Mouse (Mus musculus) hindbrain, embryonic 10.5 days (tissue): ENCODE results near the gene Cdkn2aip. TPM values are rescaled to one million over a fixed set of nuclear protein-coding genes. Genes with fewer than 3 reads are reported as not detected.

Source experiments
- DNase-seq: peaks from one replicate; pipeline ENCODE4 v3.0.0-alpha.2; 2017; ENCODE audit warnings: low spot score
- H3K27ac ChIP-seq: fragments of 300-500 bp; sonication (generic); 2 replicates; pipeline ENCODE4 v1.5.1; 2016; ENCODE audit warnings: mild to moderate bottlenecking, moderate library complexity
- H3K27me3 ChIP-seq: fragments of 300-500 bp; sonication (generic); 2 replicates; pipeline ENCODE4 v1.6.1; 2016; ENCODE audit warnings: mild to moderate bottlenecking; ENCODE audit not compliant: poor library complexity, insufficient read depth, severe bottlenecking
- H3K36me3 ChIP-seq: fragments of 300-500 bp; sonication (generic); 2 replicates; pipeline ENCODE4 v1.6.1; 2016; ENCODE audit warnings: mild to moderate bottlenecking, moderate library complexity
- H3K4me1 ChIP-seq: fragments of 300-500 bp; sonication (generic); replicated peaks from 2 replicates; pipeline ENCODE4 v1.6.1; 2016; ENCODE audit warnings: mild to moderate bottlenecking
- H3K4me3 ChIP-seq: fragments of 300-500 bp; sonication (generic); 2 replicates; pipeline ENCODE4 v1.5.1; 2016; ENCODE audit warnings: mild to moderate bottlenecking, moderate library complexity
- H3K9me3 ChIP-seq: fragments of 300-500 bp; sonication (generic); 2 replicates; pipeline ENCODE4 v1.6.1; 2016; ENCODE audit warnings: mild to moderate bottlenecking, moderate library complexity
- WGBS: fragments of 180-500 bp; shearing (Covaris S2); methylation state at CpG from one replicate; pipeline ENCODE4 v1.1.7; 2016; 5-methylcytosine and 5-hydroxymethylcytosine counted together
- polyA plus RNA-seq: library from polyadenylated mRNA; unstranded; fragments of >200 nt; fragmentation: Nextera tagmentation; extraction: Ambion mirVana; gene quantifications from 2 replicates; pipeline ENCODE4 v1.2.1, GENCODE M21; 2016

Cdkn2aip gene
- polyA plus RNA-seq, 1 experiment from 2014 or later, result 39.2 TPM

DNA sequence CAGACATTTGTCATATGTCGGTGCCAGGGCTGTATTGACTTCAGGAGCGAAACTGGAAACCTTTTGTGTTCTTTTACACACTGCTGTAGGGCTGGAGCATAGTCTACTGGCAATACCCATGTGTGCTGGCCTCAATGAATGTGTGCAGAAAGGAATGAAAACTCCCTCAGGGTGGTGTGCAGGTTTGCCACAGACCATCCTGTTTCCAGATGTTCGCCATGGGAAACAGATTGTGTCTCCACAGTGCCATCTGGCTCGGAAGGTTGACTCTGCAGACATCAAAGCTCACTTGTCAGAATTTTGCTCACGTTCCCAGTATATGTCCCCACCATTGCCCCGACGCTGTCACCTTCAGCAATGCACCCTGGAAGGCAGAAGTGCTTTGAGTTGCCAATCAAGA lies 23.4 kb upstream of the Cdkn2aip start:
- no peaks in the 10 kb centered on the region for H3K36me3 ChIP-seq
- peak; percentile 43 for DNase-seq
- H3K4me1 ChIP-seq, result peaks cover 6% of the 10 kb centered on the region; the same call in 1 of the 2 replicates
- no peak overlapping the region for H3K4me3 ChIP-seq
- WGBS, result 54% methylated on average over 7 of the region's 7 CpGs
- no peaks in the 10 kb centered on the region for H3K9me3 ChIP-seq
- 0 out of 2 replicates have a peak, but pooled peaks cover 5% of the 10 kb centered on the region for H3K27me3 ChIP-seq
- no peak overlapping the region for H3K27ac ChIP-seq

DNA sequence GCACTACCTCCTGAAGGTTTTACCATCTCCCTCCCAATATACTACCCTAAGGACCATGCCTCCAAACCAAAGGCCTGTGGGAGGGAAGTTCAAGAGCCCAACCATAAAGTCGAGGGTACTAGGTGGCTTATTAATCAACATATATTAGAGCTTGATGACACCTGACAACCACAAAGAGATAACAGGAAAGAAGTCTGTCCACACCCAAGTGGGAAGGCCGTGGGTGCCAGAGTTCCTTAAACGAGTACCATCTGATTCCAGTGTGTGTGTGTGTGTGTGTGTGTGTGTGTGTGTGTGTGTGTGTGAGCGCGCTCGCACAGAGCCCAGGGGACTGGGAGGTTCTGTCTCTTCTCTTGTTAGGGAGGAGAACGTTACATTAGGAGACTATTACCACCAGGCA lies 15.6 kb upstream of the Cdkn2aip start:
- no peak overlapping the region for H3K4me3 ChIP-seq
- no peaks in the 10 kb centered on the region for H3K36me3 ChIP-seq
- DNase-seq, result no peak
- H3K27ac ChIP-seq, result no peak overlapping the region
- peaks cover 17% of the 10 kb centered on the region for H3K4me1 ChIP-seq
- no peaks in the 10 kb centered on the region for H3K27me3 ChIP-seq
- H3K9me3 ChIP-seq, result no peaks in the 10 kb centered on the region
- WGBS, result 82% methylated on average over 7 of the region's 7 CpGs

DNA sequence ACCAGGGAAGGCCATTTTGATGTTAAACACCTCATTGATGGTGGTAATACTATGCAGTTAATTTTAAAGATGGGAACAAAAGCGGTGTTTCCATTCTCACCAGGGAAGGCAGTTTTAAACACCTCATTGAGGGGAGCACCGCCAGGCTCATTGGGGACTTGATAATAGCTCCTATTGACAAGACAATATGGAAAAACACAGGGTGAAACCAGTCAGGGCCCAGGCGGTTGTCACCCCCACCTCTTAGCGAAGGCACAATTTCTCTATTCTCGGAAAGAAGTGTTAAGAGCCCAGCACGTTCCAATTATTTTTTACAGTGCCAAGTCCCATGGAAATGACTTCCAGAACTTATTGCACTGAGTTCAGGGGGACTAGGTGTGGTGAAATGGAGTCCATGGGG lies 13.2 kb upstream of the Cdkn2aip start:
- WGBS, result 23% methylated on average over 6 of the region's 6 CpGs
- no peak for DNase-seq
- Histone ChIP-seq H3K4me1 (peaks cover 17% of the 10 kb centered on the region), H3K4me3 (no peak overlapping the region), H3K9me3 (no peaks in the 10 kb centered on the region), H3K27me3 (no peaks in the 10 kb centered on the region), H3K36me3 (no peaks in the 10 kb centered on the region), H3K27ac (no peak overlapping the region)

DNA sequence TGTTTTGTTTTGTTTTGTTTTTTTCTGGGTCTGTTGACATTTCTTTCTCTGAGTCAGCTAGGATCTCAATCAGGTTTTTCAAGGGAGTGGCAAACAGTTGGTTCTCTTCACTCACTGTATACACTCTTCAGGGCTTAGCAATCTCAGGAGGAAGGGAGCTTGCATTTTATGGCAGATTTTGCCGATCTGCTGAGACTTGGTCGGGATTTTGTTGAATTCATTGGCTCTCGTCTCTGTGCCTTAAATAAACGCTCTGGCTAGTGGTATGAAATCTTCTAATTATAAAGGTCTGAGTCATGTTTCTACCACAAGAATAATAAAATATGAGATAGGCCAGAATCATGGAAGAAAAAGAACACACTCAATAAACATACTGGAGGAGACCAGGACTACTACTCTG lies 7.9 kb upstream of the Cdkn2aip start:
- 0 out of 2 replicates have a peak, but pooled peaks cover 10% of the 10 kb centered on the region for H3K4me1 ChIP-seq
- no peak overlapping the region for H3K4me3 ChIP-seq
- no peak for DNase-seq
- WGBS, result 89% methylated on average over 4 of the region's 4 CpGs
- no peak overlapping the region for H3K27ac ChIP-seq
- no peaks in the 10 kb centered on the region for H3K9me3 ChIP-seq
- H3K27me3 ChIP-seq, result no peaks in the 10 kb centered on the region
- no peaks in the 10 kb centered on the region for H3K36me3 ChIP-seq

DNA sequence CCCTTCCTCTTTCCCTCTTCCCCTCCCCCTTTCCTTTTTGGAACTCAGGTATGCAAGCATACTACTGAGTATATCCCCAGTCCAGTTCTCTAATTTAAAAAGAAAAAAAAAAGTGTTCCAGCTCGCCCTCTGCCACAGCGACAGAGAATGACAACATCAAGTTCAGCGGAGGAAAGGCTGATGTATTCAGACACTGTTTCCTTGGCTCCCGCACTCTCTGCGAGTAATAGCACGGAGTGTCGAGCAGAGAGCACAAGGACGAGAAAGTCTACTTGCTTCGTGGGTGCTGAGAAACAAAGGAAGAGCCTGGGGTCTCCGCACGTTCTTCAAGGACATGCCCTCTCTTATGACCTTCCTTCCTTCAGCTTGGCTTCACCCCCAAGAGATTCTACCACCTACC lies 4.9 kb upstream of the Cdkn2aip start:
- no peak for DNase-seq

DNA sequence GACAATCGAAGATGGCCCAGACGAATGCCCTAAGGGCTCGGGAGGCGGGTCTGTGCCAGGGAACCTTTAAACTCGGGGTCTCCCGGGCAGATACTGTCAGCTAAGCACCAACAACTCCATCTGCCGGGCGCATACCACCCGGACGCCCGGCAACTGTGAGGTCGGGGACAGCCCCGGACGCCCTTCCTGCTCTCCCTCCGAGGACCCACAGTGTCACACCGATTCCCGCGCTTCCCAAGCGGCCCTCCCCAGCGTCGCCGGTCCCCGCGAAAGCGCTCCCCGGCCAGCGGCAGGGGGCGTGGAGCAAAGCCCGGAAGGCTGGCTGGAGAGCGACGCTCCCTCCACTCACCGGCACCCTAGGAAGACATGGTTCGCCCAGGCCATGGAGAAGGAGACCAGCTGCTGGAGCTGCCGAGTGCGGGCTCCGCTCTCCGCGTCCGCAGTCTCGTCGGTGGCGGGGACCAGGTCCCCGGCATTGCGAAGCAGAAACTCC lies 515 bp downstream of the Cdkn2aip start:
- Histone ChIP-seq H3K4me3 (peak overlapping the region; percentile 96), H3K27ac (peak overlapping the region; percentile 96), H3K4me1 (peaks cover 30% of the 10 kb centered on the region), H3K27me3 (no peaks in the 10 kb centered on the region), H3K36me3 (peaks cover 37% of the 10 kb centered on the region), H3K9me3 (no peaks in the 10 kb centered on the region)
- under 1% methylated on average over 44 of the region's 44 CpGs for WGBS
- no peak for DNase-seq

More for the DNA sequence above, 4.9 kb upstream of the Cdkn2aip start:
- WGBS, result 29% methylated on average over 11 of the region's 11 CpGs
- H3K9me3 ChIP-seq, result no peaks in the 10 kb centered on the region
- H3K27me3 ChIP-seq, result no peaks in the 10 kb centered on the region
- H3K36me3 ChIP-seq, result no peaks in the 10 kb centered on the region
- H3K27ac ChIP-seq, result no peak overlapping the region
- no peak overlapping the region for H3K4me3 ChIP-seq
- H3K4me1 ChIP-seq, result peaks cover 20% of the 10 kb centered on the region

DNA sequence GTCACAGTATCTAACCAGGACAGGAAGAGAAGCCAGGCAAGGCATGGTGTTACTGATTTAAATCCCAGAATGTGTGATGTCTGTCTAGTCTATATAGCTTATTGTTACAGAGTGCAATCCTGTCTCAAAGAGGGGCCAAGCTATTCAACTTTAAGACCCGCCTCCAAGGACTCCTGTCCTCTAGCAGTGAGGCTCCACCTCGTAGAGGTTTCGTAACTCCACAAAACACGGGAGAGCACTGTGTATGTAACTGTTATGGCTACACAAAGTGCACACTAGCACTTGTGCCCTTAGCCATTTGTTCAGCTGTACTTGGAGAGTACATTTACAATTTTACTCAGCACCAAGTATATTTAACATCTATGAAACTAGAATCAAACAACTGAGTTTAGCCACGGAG lies 5.6 kb downstream of the Cdkn2aip start:
- WGBS, result 92% methylated on average over 5 of the region's 5 CpGs
- H3K36me3 ChIP-seq, result peaks cover 74% of the 10 kb centered on the region
- DNase-seq, result no peak
- H3K9me3 ChIP-seq, result no peaks in the 10 kb centered on the region
- no peak overlapping the region for H3K4me3 ChIP-seq
- no peak overlapping the region for H3K27ac ChIP-seq
- H3K4me1 ChIP-seq, result peaks cover 19% of the 10 kb centered on the region
- no peaks in the 10 kb centered on the region for H3K27me3 ChIP-seq

DNA sequence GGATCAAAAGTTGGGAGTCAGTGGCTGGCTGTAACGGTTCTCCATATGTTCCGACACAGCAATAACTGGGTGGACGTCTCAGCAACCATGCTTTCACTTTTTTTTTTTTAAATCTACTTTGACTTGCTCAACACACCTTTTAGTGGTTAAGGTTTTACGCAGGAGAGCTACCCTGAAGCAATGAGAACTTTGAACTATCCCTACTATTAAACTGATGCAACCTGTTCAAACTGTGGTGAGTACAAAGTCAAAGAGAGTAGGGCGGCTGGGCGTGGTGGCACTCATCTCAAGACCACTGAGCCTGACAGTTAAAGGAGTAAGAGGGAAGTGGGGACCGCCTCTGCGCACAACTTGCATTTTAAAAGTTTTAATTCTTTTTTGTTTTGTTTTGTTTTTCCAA lies 7.0 kb downstream of the Cdkn2aip start:
- 95% methylated on average over 8 of the region's 8 CpGs for WGBS
- peaks cover 8% of the 10 kb centered on the region for H3K4me1 ChIP-seq
- peaks cover 68% of the 10 kb centered on the region for H3K36me3 ChIP-seq
- H3K27ac ChIP-seq, result no peak overlapping the region
- H3K9me3 ChIP-seq, result no peaks in the 10 kb centered on the region
- no peak overlapping the region for H3K4me3 ChIP-seq
- H3K27me3 ChIP-seq, result no peaks in the 10 kb centered on the region
- DNase-seq, result no peak

DNA sequence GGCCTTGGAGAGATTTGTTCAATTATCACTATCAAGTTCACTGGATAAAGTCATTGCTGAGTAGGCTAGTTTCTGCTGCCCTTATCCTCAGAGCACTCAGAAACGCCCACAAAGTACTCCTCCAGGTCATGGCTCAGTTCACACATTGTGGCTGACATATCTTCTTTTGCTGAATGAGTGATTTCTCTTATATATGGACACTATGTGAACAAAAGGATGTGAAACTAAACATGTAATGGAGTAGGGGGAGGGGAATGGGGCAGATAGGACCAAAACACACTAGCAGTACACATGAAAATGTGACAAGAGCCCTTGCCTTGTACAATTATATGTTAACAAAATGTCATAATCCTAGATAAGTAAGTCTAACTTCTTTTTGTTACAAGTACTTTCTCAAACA lies 11.4 kb downstream of the Cdkn2aip start:
- no peak overlapping the region for H3K27ac ChIP-seq
- no peak overlapping the region for H3K4me3 ChIP-seq
- H3K9me3 ChIP-seq, result no peaks in the 10 kb centered on the region
- H3K4me1 ChIP-seq, result no peaks in the 10 kb centered on the region
- peaks cover 27% of the 10 kb centered on the region for H3K36me3 ChIP-seq
- no peak for DNase-seq
- no peaks in the 10 kb centered on the region for H3K27me3 ChIP-seq
- WGBS, result 52% methylated on average over 1 of the region's 1 CpGs

DNA sequence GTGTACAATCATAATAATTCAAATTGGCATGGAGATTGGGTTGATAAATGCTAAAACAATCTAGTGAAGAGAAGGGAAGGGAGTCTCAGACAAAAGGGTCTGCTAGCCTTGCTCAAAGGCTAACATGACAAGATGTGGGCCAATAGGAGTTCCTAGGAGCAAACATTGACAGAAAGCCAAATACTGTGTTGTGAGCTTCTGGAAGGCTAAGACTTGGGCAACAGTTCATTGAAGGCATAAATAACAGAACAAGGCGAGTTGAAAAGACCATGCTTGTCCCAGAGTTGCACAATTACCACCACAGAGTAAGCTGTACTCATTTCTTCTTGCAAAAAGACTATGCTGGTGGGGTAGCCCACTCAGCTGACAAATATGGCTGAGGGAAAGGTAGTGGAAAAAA lies 16.0 kb downstream of the Cdkn2aip start:
- H3K27ac ChIP-seq, result no peak overlapping the region
- 67% methylated on average over 1 of the region's 1 CpGs for WGBS
- no peaks in the 10 kb centered on the region for H3K4me1 ChIP-seq
- no peaks in the 10 kb centered on the region for H3K9me3 ChIP-seq
- DNase-seq, result no peak
- H3K36me3 ChIP-seq, result no peaks in the 10 kb centered on the region
- no peaks in the 10 kb centered on the region for H3K27me3 ChIP-seq
- no peak overlapping the region for H3K4me3 ChIP-seq

DNA sequence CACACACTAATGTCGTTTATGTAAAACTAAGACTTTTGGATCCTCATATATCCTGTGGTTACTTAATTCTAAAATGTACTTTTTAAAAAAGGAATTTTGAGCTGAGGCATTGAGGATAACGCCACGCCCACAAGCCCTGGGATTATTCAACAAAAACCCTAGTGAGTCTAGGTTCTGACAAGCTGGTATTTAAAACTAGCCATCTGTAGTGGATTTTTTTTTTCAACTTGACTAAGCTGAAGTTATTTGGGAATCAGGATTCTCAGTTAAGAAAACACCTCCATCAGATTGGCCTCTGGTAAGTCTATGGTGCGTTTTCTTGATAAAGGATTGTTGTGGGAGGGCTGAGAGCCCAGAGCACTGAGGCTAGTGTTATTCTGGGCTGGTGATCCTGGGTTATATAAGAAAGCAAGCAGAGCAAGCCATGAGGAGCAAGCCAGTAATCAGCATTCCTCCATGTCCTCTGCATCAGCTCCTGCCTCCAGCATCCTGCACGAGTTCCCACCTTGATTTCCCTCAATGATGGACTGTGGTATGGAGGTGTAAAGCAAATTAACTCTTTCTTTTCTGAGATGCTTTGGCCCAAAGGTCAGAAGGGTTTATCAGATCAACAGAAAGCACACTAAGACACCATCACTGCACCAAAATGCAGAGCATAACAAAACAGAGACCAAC lies 18.2 kb downstream of the Cdkn2aip start:
- Histone ChIP-seq H3K4me3 (no peak overlapping the region), H3K36me3 (no peaks in the 10 kb centered on the region), H3K4me1 (peaks cover 14% of the 10 kb centered on the region), H3K9me3 (no peaks in the 10 kb centered on the region), H3K27me3 (peaks cover 8% of the 10 kb centered on the region), H3K27ac (no peak overlapping the region)
- WGBS, result 87% methylated on average over 5 of the region's 5 CpGs
- no peak for DNase-seq

DNA sequence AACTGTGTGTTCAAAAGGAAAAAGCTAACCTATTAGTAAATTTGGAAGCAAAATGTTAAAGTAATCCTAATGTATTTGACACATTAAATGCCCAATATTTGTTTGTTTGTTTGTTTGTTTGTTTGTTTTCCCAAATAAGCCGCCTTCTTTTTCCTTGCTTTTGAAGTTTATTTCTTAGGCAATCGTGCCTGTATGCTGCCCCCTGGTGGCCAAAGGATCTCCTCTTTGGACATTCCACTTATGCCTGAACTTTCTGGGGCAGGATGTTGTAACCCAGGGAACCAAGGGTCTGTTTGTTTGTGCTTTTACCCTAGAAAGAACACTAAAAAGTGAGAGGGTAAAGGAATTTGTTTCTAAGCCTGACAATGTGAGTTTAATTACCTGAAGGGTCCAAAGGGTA lies 20.6 kb downstream of the Cdkn2aip start:
- no peak overlapping the region for H3K27ac ChIP-seq
- H3K36me3 ChIP-seq, result no peaks in the 10 kb centered on the region
- H3K4me1 ChIP-seq, result peaks cover 26% of the 10 kb centered on the region
- DNase-seq, result peak; percentile 74
- H3K4me3 ChIP-seq, result no peak overlapping the region
- WGBS, result 26% methylated on average over 2 of the region's 2 CpGs
- no peaks in the 10 kb centered on the region for H3K9me3 ChIP-seq
- H3K27me3 ChIP-seq, result peaks cover 8% of the 10 kb centered on the region

DNA sequence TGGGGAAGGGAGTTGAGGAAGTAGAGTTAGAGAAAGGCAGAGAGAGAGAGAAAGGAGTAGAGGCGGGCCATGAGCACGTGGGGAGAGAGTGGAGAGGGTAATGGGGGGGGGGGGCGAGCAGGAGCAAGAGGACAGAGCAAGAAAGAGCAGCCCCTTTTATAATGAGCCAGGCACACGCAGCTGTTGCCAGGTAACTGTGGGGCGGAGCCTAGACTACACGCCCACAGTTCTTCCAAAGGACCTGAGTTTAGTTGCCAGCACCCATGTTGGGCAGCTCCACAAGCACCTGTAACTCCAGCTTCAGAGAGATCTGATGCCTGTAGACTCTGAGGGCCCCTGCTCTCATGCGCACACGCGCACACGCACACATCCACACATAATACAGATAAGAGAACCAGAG lies 21.9 kb downstream of the Cdkn2aip start:
- Histone ChIP-seq H3K9me3 (no peaks in the 10 kb centered on the region), H3K36me3 (no peaks in the 10 kb centered on the region), H3K27me3 (peaks cover 8% of the 10 kb centered on the region), H3K27ac (no peak overlapping the region), H3K4me1 (peaks cover 26% of the 10 kb centered on the region), H3K4me3 (no peak overlapping the region)
- WGBS, result 71% methylated on average over 10 of the region's 10 CpGs
- DNase-seq, result no peak

DNA sequence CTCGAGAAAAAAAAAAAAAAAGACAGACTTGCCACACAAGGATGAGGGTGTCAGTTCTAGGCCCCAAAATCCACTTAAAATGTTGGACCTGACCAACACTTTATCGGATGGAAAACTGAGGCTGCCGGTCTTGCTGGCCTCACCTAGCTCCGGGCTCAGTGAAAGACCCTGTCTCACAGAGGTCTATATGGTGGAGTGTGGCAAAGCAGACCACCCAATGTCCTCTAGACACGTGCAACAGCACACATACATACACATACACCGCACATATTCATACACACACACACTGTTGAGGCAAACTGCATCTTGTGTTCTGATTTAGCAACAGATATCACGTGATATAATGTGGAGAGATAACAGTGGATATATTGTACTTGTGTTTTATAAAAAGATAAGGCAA lies 22.4 kb downstream of the Cdkn2aip start:
- Histone ChIP-seq H3K4me3 (peak overlapping the region; percentile 50), H3K36me3 (no peaks in the 10 kb centered on the region), H3K4me1 (peaks cover 26% of the 10 kb centered on the region), H3K9me3 (no peaks in the 10 kb centered on the region), H3K27ac (peak overlapping the region; percentile 78; the same call in 1 of the 2 replicates), H3K27me3 (peaks cover 8% of the 10 kb centered on the region)
- DNase-seq, result no peak
- 36% methylated on average over 7 of the region's 7 CpGs for WGBS
